Mouse (Mus musculus) neural tube, embryonic 14.5 days (tissue): ENCODE measurements around the gene Prkag1. TPM values are rescaled to one million over a fixed set of nuclear protein-coding genes. Genes with fewer than 3 reads are reported as not detected.

Experiments used
- ATAC-seq: fragments of 200-750 bp; cut with Nextera tagmentation; 2 replicates; pipeline ENCODE4 v1.8.0; 2017; ENCODE audit warnings: low read depth, mild to moderate bottlenecking, moderate TSS enrichment, moderate library complexity
- H3K27ac ChIP-seq: fragments of 300-500 bp; sonication (generic); 2 replicates; pipeline ENCODE4 v1.5.1; 2014; ENCODE audit warnings: low read depth, mild to moderate bottlenecking, control low read depth, low read length, moderate library complexity, mixed read lengths
- H3K27me3 ChIP-seq: fragments of 300-500 bp; sonication (generic); 2 replicates; pipeline ENCODE4 v1.6.1; 2014; ENCODE audit warnings: low read length; ENCODE audit not compliant: control insufficient read depth, insufficient read depth
- H3K36me3 ChIP-seq: fragments of 300-500 bp; sonication (generic); 2 replicates; pipeline ENCODE4 v1.6.1; 2014; ENCODE audit warnings: low read length, mixed read lengths; ENCODE audit not compliant: control insufficient read depth, insufficient read depth
- H3K4me1 ChIP-seq: fragments of 300-500 bp; sonication (generic); 2 replicates; pipeline ENCODE4 v1.6.1; 2014; ENCODE audit warnings: low read length; ENCODE audit not compliant: control insufficient read depth, insufficient read depth
- H3K4me2 ChIP-seq: fragments of 300-500 bp; sonication (generic); 2 replicates; pipeline ENCODE4 v1.6.1; 2014; ENCODE audit warnings: mild to moderate bottlenecking, low read depth, low read length, control low read depth
- H3K4me3 ChIP-seq: fragments of 300-500 bp; sonication (generic); 2 replicates; pipeline ENCODE4 v1.5.1; 2014; ENCODE audit warnings: low read depth, low read length, control low read depth, mixed read lengths
- H3K9ac ChIP-seq: fragments of 300-500 bp; sonication (generic); replicated peaks from 2 replicates; pipeline ENCODE4 v1.6.1; 2014; ENCODE audit warnings: low read depth, mild to moderate bottlenecking, control low read depth, low read length, mixed read lengths
- H3K9me3 ChIP-seq: fragments of 300-500 bp; sonication (generic); 2 replicates; pipeline ENCODE4 v1.6.1; 2016; ENCODE audit warnings: low read length; ENCODE audit not compliant: control insufficient read depth
- WGBS: fragments of 180-500 bp; shearing (Covaris S2); extraction: QIAGEN DNeasy Blood & Tissue Kit; methylation state at CpG from one replicate; pipeline ENCODE4 v1.1.7; 2014; 5-methylcytosine and 5-hydroxymethylcytosine counted together
- polyA plus RNA-seq: library from polyadenylated mRNA; unstranded; fragments of >200 nt; fragmentation: Nextera tagmentation; extraction: Ambion mirVana; gene quantifications from 2 replicates; pipeline ENCODE4 v1.2.1, GENCODE M21; 2014

Prkag1 gene
- polyA plus RNA-seq, 1 experiment from 2014 or later = 57.7 TPM

GRCm38 (mm10) chr15:98781166-98781565 is 50.2 kb downstream of the Prkag1 start:
- Histone ChIP-seq H3K9me3 (no peaks in the 10 kb centered on the region), H3K4me3 (no peak overlapping the region), H3K4me1 (peaks cover 8% of the 10 kb centered on the region), H3K27ac (no peak overlapping the region), H3K36me3 (no peaks in the 10 kb centered on the region), H3K27me3 (peaks cover 48% of the 10 kb centered on the region), H3K4me2 (no peak overlapping the region), H3K9ac (no peak overlapping the region)
- ATAC-seq = no peak
- 22% methylated on average over 6 of the region's 6 CpGs for WGBS

GRCm38 (mm10) chr15:98780573-98780972 is 50.7 kb downstream of the Prkag1 start:
- Histone ChIP-seq H3K27ac (no peak overlapping the region), H3K27me3 (peaks cover 54% of the 10 kb centered on the region), H3K4me3 (no peak overlapping the region), H3K4me2 (no peak overlapping the region), H3K36me3 (no peaks in the 10 kb centered on the region), H3K9ac (no peak overlapping the region), H3K9me3 (no peaks in the 10 kb centered on the region), H3K4me1 (peaks cover 8% of the 10 kb centered on the region)
- ATAC-seq = no peak
- 2% methylated on average over 13 of the region's 13 CpGs for WGBS

GRCm38 (mm10) chr15:98780075-98780474 is 51.2 kb downstream of the Prkag1 start:
- Histone ChIP-seq H3K9ac (no peak overlapping the region), H3K27ac (no peak overlapping the region), H3K27me3 (peaks cover 57% of the 10 kb centered on the region), H3K36me3 (no peaks in the 10 kb centered on the region), H3K4me3 (no peak overlapping the region), H3K9me3 (no peaks in the 10 kb centered on the region), H3K4me1 (peaks cover 8% of the 10 kb centered on the region), H3K4me2 (no peak overlapping the region)
- 3% methylated on average over 8 of the region's 8 CpGs for WGBS
- no peak for ATAC-seq

- no peak for ATAC-seq
- H3K27me3 ChIP-seq = peaks cover 70% of the 10 kb centered on the region
- H3K4me2 ChIP-seq = no peak overlapping the region
- no peaks in the 10 kb centered on the region for H3K9me3 ChIP-seq
- no peak overlapping the region for H3K4me3 ChIP-seq
- 4% methylated on average over 8 of the region's 11 CpGs for WGBS
- no peaks in the 10 kb centered on the region for H3K36me3 ChIP-seq
- peaks cover 8% of the 10 kb centered on the region for H3K4me1 ChIP-seq
- H3K9ac ChIP-seq = no peak overlapping the region
- no peak overlapping the region for H3K27ac ChIP-seq
Observed at GRCm38 (mm10) chr15:98778806-98779205, 52.5 kb downstream of the Prkag1 start.

- Histone ChIP-seq H3K4me1 (peaks cover 8% of the 10 kb centered on the region), H3K27ac (no peak overlapping the region), H3K4me2 (peak overlapping the region; percentile 17; the same call in 1 of the 2 replicates), H3K36me3 (no peaks in the 10 kb centered on the region), H3K9me3 (no peaks in the 10 kb centered on the region), H3K9ac (no peak overlapping the region), H3K27me3 (peaks cover 72% of the 10 kb centered on the region), H3K4me3 (peak overlapping the region; percentile 15; the same call in 1 of the 2 replicates)
- under 1% methylated on average over 25 of the region's 25 CpGs for WGBS
- no peak for ATAC-seq
Observed at GRCm38 (mm10) chr15:98778191-98778770, 53.0 kb downstream of the Prkag1 start.

- Histone ChIP-seq H3K9me3 (no peaks in the 10 kb centered on the region), H3K36me3 (no peaks in the 10 kb centered on the region), H3K4me2 (peak within 1 kb of the TSS; percentile 17; the same call in 1 of the 2 replicates), H3K27ac (no peak within 1 kb of the TSS), H3K9ac (no peak within 1 kb of the TSS), H3K4me1 (peaks cover 8% of the 10 kb centered on the region), H3K27me3 (peaks cover 77% of the 10 kb centered on the region), H3K4me3 (peak within 1 kb of the TSS; percentile 15; the same call in 1 of the 2 replicates)
- ATAC-seq = no peak
- 0% methylated on average over 31 of the region's 33 CpGs for WGBS
Observed at GRCm38 (mm10) chr15:98777762-98778161, 53.6 kb downstream of the Prkag1 start, which contains the start of gene Wnt10b. Gene Wnt10b, minus strand, starts transcription at chr15:98778150.

GRCm38 (mm10) chr15:98777005-98777616 is 54.2 kb downstream of the Prkag1 start:
- H3K27me3 ChIP-seq = peaks cover 84% of the 10 kb centered on the region
- 4% methylated on average over 19 of the region's 19 CpGs for WGBS
- H3K9me3 ChIP-seq = no peaks in the 10 kb centered on the region
- ATAC-seq = no peak
- H3K36me3 ChIP-seq = no peaks in the 10 kb centered on the region
- no peak overlapping the region; the same call in 1 of the 2 replicates for H3K4me2 ChIP-seq
- H3K27ac ChIP-seq = no peak overlapping the region
- H3K4me1 ChIP-seq = peaks cover 13% of the 10 kb centered on the region
- peak overlapping the region; percentile 15; the same call in 1 of the 2 replicates for H3K4me3 ChIP-seq
- no peak overlapping the region for H3K9ac ChIP-seq

GRCm38 (mm10) chr15:98776280-98777004 is 54.9 kb downstream of the Prkag1 start:
- ATAC-seq = peak; percentile 66
- peak overlapping the region; percentile 25 for H3K4me3 ChIP-seq
- peak overlapping the region; percentile 31; the same call in 1 of the 2 replicates for H3K4me2 ChIP-seq
- H3K27ac ChIP-seq = no peak overlapping the region
- H3K9me3 ChIP-seq = no peaks in the 10 kb centered on the region
- WGBS = under 1% methylated on average over 62 of the region's 62 CpGs
- H3K4me1 ChIP-seq = peaks cover 13% of the 10 kb centered on the region
- H3K9ac ChIP-seq = no peak overlapping the region
- H3K36me3 ChIP-seq = no peaks in the 10 kb centered on the region
- peaks cover 87% of the 10 kb centered on the region for H3K27me3 ChIP-seq

- 2% methylated on average over 5 of the region's 5 CpGs for WGBS
Observed at GRCm38 (mm10) chr15:98775533-98775932, 55.8 kb downstream of the Prkag1 start.

More at GRCm38 (mm10) chr15:98775533-98775932, 55.8 kb downstream of the Prkag1 start:
- ATAC-seq = no peak
- Histone ChIP-seq H3K4me1 (peaks cover 13% of the 10 kb centered on the region), H3K9me3 (no peaks in the 10 kb centered on the region), H3K27me3 (peaks cover 86% of the 10 kb centered on the region), H3K4me2 (no peak overlapping the region), H3K9ac (no peak overlapping the region), H3K36me3 (no peaks in the 10 kb centered on the region), H3K27ac (no peak overlapping the region), H3K4me3 (no peak overlapping the region)
